Mouse (Mus musculus): ENCODE data around the gene Kif2c. TPM values are rescaled to one million over a fixed set of nuclear protein-coding genes. Genes with fewer than 3 reads are reported as not detected.

The Kif2c gene
- polyA plus RNA-seq (2014; fragmentation: Illumina TruSeq; extraction: RNeasy Lipid Tissue Mini Kit (QIAGEN cat#74804); ENCODE audit: low read depth, low replicate concordance) = 0.16 TPM

DNA sequence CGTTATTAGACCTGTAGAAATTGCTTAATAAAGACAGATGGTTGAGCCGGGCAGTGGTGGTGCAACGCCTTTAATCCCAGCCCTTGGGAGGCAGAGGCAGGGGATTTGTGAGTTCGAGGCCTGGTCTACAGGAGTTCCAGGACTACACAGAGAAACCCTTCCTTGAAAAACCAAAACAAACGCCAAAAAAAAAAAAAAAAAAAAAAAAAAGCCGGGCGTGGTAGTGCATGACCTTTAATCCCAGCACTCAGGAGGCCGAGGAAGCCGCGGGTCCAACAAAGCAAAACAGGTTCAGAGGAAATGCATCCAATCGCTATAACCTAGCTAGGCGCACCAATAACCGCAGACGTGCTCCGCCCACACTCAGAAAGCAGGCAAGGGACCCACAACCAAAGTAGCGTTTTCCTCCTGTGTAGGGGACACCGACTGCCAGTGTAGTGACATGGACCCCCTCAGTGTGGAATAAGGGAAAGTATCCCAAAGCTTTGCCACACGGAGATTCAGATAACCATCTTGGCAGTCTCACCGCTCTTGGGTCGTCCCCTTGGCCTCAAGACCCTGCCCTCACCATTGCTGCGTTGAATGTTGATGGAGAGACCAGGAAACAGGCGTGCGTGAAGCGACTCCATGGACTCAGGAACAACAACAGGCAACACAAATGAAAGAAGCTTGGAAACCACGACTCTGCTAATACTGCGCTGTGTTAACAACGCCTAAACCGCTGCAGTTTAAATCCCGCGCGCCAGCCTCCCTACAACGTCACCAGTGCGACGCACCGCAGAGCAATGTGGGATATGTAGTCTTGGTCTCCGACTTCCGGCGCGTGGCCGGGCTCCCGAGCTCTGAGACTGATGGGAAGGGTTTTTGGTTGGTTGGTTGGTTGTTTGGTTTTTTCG, at the start of gene Kif2c:
Gene Kif2c (minus strand): TSS at position 777 of the 896 bp plus-strand sequence.

DNA sequence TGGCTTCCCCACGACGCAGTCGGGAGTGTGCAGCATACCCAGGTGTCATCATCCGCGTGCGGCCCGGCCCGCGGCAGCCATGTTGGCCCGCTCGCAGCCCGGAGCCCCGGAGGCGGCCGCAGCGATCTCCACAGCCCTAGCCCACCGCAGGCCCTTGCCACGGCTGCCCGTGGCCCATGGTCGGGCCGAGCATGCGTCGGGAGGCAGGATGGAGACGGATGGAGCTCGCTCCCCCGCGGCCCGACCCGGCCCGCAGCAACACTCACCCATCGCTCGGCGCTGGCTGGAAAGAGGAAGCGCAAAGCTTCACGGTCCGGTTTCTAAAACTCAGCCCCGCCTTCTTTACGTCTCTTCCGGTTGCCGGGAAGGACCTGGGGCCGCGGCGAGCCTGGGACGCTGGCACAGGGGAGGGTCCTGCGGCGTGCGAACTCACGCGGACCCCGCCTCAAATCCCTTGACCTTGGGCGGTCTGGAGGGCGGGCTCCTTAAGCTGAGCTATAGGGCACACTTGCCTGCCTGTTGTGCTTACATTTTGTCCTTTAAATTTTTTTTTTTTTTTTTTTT, 26.6 kb downstream of the Kif2c start, which contains the start of gene Rps8:
Gene Rps8 (minus strand): TSS at position 452 of the 564 bp plus-strand sequence.

GRCm38 (mm10) chr4:117133817-117134600, 48.4 kb downstream of the Kif2c start, which contains the start of gene Plk3:
Plk3 (minus strand) TSS chr4:117133963.

DNA sequence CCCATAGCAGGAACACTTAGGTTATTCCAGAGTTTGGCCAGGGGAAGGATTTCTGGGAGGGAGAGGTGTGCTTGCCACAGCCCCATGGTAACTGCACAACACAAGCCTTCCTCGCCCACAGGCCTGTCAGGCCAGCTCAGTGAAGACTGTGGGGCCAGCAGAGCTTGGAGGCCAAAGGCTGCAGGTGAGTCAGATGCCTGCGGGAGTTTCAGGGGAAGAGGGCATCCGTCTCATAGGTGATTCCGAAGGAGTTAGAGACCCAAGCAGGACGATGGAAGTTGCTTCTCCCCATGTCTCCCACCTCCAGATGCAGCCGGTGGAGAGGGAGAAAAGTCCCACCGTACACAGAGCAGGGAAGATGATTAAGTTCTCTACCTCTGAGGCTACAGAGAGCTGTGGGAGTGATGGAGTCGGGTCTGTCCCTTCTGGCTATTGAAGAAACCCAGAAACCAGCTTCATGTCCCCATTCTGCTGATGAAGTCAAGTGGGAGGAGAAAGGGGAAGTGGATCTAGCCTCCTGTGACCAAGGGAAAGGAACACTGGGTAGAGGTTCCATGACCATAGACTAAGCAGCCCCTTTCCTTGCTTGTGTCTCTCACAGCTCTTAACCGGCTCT, 55.7 kb downstream of the Kif2c start, which contains the start of gene Tctex1d4:
Gene Tctex1d4 (plus strand): TSS at position 120 of the 616 bp plus-strand sequence.

DNA sequence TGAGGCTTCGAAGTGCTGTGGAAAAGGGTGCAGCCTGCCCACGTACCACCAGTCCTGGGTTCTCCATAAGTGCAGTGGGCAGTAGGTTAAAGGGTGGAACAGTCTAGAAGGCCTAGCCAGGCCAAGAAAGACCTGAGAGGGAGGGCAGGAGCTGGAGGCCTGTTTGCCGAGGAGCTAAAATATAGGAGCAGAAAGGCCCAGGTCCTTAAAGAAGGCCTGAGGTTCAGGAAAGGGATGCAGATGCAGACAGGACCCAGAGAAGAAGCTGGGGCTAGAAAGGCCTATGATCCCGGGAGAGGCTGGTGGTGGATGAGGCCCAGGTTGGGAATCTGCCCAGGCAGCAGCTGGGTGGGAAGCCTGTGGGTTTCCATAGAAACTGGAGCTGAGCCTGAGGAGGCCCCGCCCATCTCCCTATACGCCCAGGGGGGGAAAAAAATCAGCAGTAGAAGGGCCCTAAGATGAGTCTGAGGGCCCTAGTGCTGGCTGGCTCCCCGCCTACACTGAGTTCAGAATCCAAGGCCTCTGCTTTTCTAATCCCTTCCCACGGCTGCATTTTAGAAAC, 57.0 kb downstream of the Kif2c start, which contains the start of gene Btbd19:
Gene Btbd19 (minus strand): TSS at position 378 of the 562 bp plus-strand sequence.

Other genes with a start within 250 kb of the Kif2c start
- 8.9 TPM for gene Urod, start 188.2 kb downstream of the Kif2c start, polyA plus RNA-seq (2014; fragmentation: Illumina TruSeq; extraction: RNeasy Lipid Tissue Mini Kit (QIAGEN cat#74804); ENCODE audit: low read depth, low replicate concordance)
- gene Hectd3, start 187.3 kb downstream of the Kif2c start, polyA plus RNA-seq (2014; fragmentation: Illumina TruSeq; extraction: RNeasy Lipid Tissue Mini Kit (QIAGEN cat#74804); ENCODE audit: low read depth, low replicate concordance) = 8.0 TPM
- gene Eif2b3, start 163.2 kb downstream of the Kif2c start, polyA plus RNA-seq (2014; fragmentation: Illumina TruSeq; extraction: RNeasy Lipid Tissue Mini Kit (QIAGEN cat#74804); ENCODE audit: low read depth, low replicate concordance) = 26.6 TPM
- not detected for gene Ptch2, start 86.6 kb downstream of the Kif2c start, polyA plus RNA-seq (2014; fragmentation: Illumina TruSeq; extraction: RNeasy Lipid Tissue Mini Kit (QIAGEN cat#74804); ENCODE audit: low read depth, low replicate concordance)
- gene Btbd19, start 56.9 kb downstream of the Kif2c start, polyA plus RNA-seq (2014; fragmentation: Illumina TruSeq; extraction: RNeasy Lipid Tissue Mini Kit (QIAGEN cat#74804); ENCODE audit: low read depth, low replicate concordance) = 0.73 TPM
- gene Tctex1d4, start 55.8 kb downstream of the Kif2c start, polyA plus RNA-seq (2014; fragmentation: Illumina TruSeq; extraction: RNeasy Lipid Tissue Mini Kit (QIAGEN cat#74804); ENCODE audit: low read depth, low replicate concordance) = not detected
- gene Plk3, start 48.7 kb downstream of the Kif2c start, polyA plus RNA-seq (2014; fragmentation: Illumina TruSeq; extraction: RNeasy Lipid Tissue Mini Kit (QIAGEN cat#74804); ENCODE audit: low read depth, low replicate concordance) = 0.49 TPM
- 56.0 TPM for gene Rps8, start 26.4 kb downstream of the Kif2c start, polyA plus RNA-seq (2014; fragmentation: Illumina TruSeq; extraction: RNeasy Lipid Tissue Mini Kit (QIAGEN cat#74804); ENCODE audit: low read depth, low replicate concordance)
- 1.1 TPM for gene Tmem53, start 69.3 kb upstream of the Kif2c start, polyA plus RNA-seq (2014; fragmentation: Illumina TruSeq; extraction: RNeasy Lipid Tissue Mini Kit (QIAGEN cat#74804); ENCODE audit: low read depth, low replicate concordance)
- gene Armh1, start 69.5 kb upstream of the Kif2c start, polyA plus RNA-seq (2014; fragmentation: Illumina TruSeq; extraction: RNeasy Lipid Tissue Mini Kit (QIAGEN cat#74804); ENCODE audit: low read depth, low replicate concordance) = 0.32 TPM

Data from kidney, adult 10 weeks (tissue).